Mouse (Mus musculus) CH12.LX (cell line): ENCODE measurements around the gene Gngt2. TPM values are rescaled to one million over a fixed set of nuclear protein-coding genes. Genes with fewer than 3 reads are reported as not detected.
A peak's percentile ranks its signal among the peaks of the same experiment; 100 is the strongest.

Source experiments
- DNase-seq: peaks from one replicate; pipeline ENCODE4 v3.0.0-alpha.2; 2013; ENCODE audit errors: extremely low read depth
- H3K27ac ChIP-seq: 2 replicates; pipeline ENCODE4 v1.5.1; 2012; ENCODE audit warnings: low read depth, mild to moderate bottlenecking, control low read depth, moderate library complexity; ENCODE audit not compliant: insufficient read depth
- H3K27me3 ChIP-seq: replicated peaks from 2 replicates; pipeline ENCODE3; 2012; ENCODE audit warnings: inconsistent platforms
- H3K36me3 ChIP-seq, 2 experiments: replicated peaks in 1 of 2; 2 replicates each; pipeline versions ENCODE3 to v1.6.1; 2012; ENCODE audit warnings: inconsistent platforms in 1 of 2, low read length in 1 of 2, mild to moderate bottlenecking in 1 of 2, mixed read lengths in 1 of 2, moderate library complexity in 1 of 2; ENCODE audit not compliant: control insufficient read depth in 1 of 2, insufficient read depth in 1 of 2
- H3K4me1 ChIP-seq, 2 experiments: 2 replicates each; pipeline ENCODE4 v1.6.1; 2012; ENCODE audit warnings: inconsistent platforms in 1 of 2, moderate library complexity in 1 of 2; ENCODE audit not compliant: insufficient read depth in 2 of 2, control insufficient read depth in 1 of 2
- H3K4me2 ChIP-seq: 2 replicates; pipeline ENCODE4 v1.6.1; 2012; ENCODE audit warnings: low read depth, mild to moderate bottlenecking, control low read depth; ENCODE audit not compliant: poor library complexity, insufficient read depth, severe bottlenecking
- H3K4me3 ChIP-seq, 3 experiments: fragments of 150-350 bp in 1 of 3; sonication (generic) in 1 of 3; replicated peaks in 1 of 3; 2 replicates each; pipeline versions ENCODE3 to v1.5.1; 2011 to 2012; ENCODE audit warnings: low read depth in 2 of 3, low read length in 2 of 3, mild to moderate bottlenecking in 2 of 3, moderate library complexity in 2 of 3, control low read depth in 1 of 3, improper control_type of control experiment in 1 of 3, inconsistent platforms in 1 of 3, mixed read lengths in 1 of 3; ENCODE audit not compliant: poor library complexity in 1 of 3
- H3K79me2 ChIP-seq: replicated peaks from 2 replicates; pipeline ENCODE4 v1.6.1; 2012; ENCODE audit warnings: mild to moderate bottlenecking, moderate library complexity; ENCODE audit not compliant: control insufficient read depth, poor library complexity, insufficient read depth, severe bottlenecking; ENCODE audit errors: extremely low read depth
- H3K9ac ChIP-seq: 2 replicates; pipeline ENCODE4 v1.6.1; 2012; ENCODE audit warnings: low read depth, mild to moderate bottlenecking, control low read depth, moderate library complexity; ENCODE audit not compliant: insufficient read depth
- H3K9me3 ChIP-seq: replicated peaks from 2 replicates; pipeline ENCODE3; 2012; ENCODE audit warnings: low read length, inconsistent platforms, mixed read lengths
- BHLHE40 ChIP-seq: IDR thresholded peaks from 2 replicates; pipeline ENCODE4 v1.6.1; 2011; ENCODE audit warnings: mild to moderate bottlenecking, low read depth, low read length, improper control_type of control experiment
- CHD1 ChIP-seq: IDR thresholded peaks from 2 replicates; pipeline ENCODE4 v1.6.1; 2012; ENCODE audit warnings: low read depth, low read length, improper control_type of control experiment, inconsistent platforms
- CHD2 ChIP-seq: IDR thresholded peaks from 2 replicates; pipeline ENCODE4 v1.6.1; 2011; ENCODE audit warnings: low read length, improper control_type of control experiment
- CTCF ChIP-seq, 2 experiments: IDR thresholded peaks in 1 of 2; conservative IDR thresholded peaks in 1 of 2; 2 replicates each; pipeline ENCODE4 v1.5.1; 2011 to 2012; ENCODE audit warnings: low read depth in 2 of 2, low read length in 2 of 2, improper control_type of control experiment in 1 of 2, inconsistent platforms in 1 of 2, mild to moderate bottlenecking in 1 of 2, moderate library complexity in 1 of 2
- E2F4 ChIP-seq: IDR thresholded peaks from 2 replicates; pipeline ENCODE4 v1.6.1; 2011; ENCODE audit warnings: low read depth, low read length, improper control_type of control experiment; ENCODE audit not compliant: insufficient replicate concordance
- ELF1 ChIP-seq: IDR thresholded peaks from 2 replicates; pipeline ENCODE4 v1.6.1; 2014; ENCODE audit warnings: low read depth, mild to moderate bottlenecking, inconsistent platforms, low read length, improper control_type of control experiment
- EP300 ChIP-seq: IDR thresholded peaks from 2 replicates; pipeline ENCODE4 v1.6.1; 2011; ENCODE audit warnings: low read length, improper control_type of control experiment
- HCFC1 ChIP-seq: IDR thresholded peaks from 2 replicates; pipeline ENCODE4 v1.6.1; 2012; ENCODE audit warnings: low read depth, mild to moderate bottlenecking, inconsistent platforms, low read length, improper control_type of control experiment
- IRF4 ChIP-seq: IDR thresholded peaks from 2 replicates; pipeline ENCODE4 v1.6.1; 2014; ENCODE audit warnings: low read depth, mild to moderate bottlenecking, inconsistent platforms, low read length, improper control_type of control experiment
- JUN ChIP-seq: IDR thresholded peaks from 2 replicates; pipeline ENCODE4 v1.6.1; 2011; ENCODE audit warnings: low read depth, mild to moderate bottlenecking, low read length, improper control_type of control experiment, moderate library complexity; ENCODE audit not compliant: insufficient read depth
- KAT2A ChIP-seq: IDR thresholded peaks from 2 replicates; pipeline ENCODE4 v1.6.1; 2012; ENCODE audit warnings: low read length, improper control_type of control experiment, inconsistent platforms; ENCODE audit not compliant: insufficient replicate concordance
- MAFK ChIP-seq: IDR thresholded peaks from 2 replicates; pipeline ENCODE4 v1.6.1; 2011; ENCODE audit warnings: low read length, improper control_type of control experiment; ENCODE audit not compliant: insufficient replicate concordance
- MAX ChIP-seq: IDR thresholded peaks from 2 replicates; pipeline ENCODE4 v1.6.1; 2011; ENCODE audit warnings: low read length, improper control_type of control experiment
- MEF2A ChIP-seq: IDR thresholded peaks from 2 replicates; pipeline ENCODE4 v1.6.1; 2014; ENCODE audit warnings: low read depth, mild to moderate bottlenecking, inconsistent platforms, low read length, improper control_type of control experiment, borderline replicate concordance
- MXI1 ChIP-seq: IDR thresholded peaks from 2 replicates; pipeline ENCODE4 v1.6.1; 2011; ENCODE audit warnings: mild to moderate bottlenecking, low read depth, low read length, improper control_type of control experiment
- MYC ChIP-seq: IDR thresholded peaks from 2 replicates; pipeline ENCODE4 v1.6.1; 2011; ENCODE audit warnings: low read depth, mild to moderate bottlenecking, improper control_type of control experiment, low read length
- NELFE ChIP-seq: IDR thresholded peaks from 2 replicates; pipeline ENCODE4 v1.6.1; 2011; ENCODE audit warnings: low read depth, low read length, improper control_type of control experiment
- NRF1 ChIP-seq: IDR thresholded peaks from 2 replicates; pipeline ENCODE4 v1.6.1; 2014; ENCODE audit warnings: low read depth, mild to moderate bottlenecking, inconsistent platforms, low read length, improper control_type of control experiment, moderate library complexity
- PAX5 ChIP-seq: IDR thresholded peaks from 2 replicates; pipeline ENCODE4 v1.6.1; 2012; ENCODE audit warnings: low read length, inconsistent platforms, mixed read lengths
- POLR2A ChIP-seq: IDR thresholded peaks from 2 replicates; pipeline ENCODE4 v1.6.1; 2011; ENCODE audit warnings: low read depth, mild to moderate bottlenecking, improper control_type of control experiment, low read length
- POLR2AphosphoS2 ChIP-seq: IDR thresholded peaks from 2 replicates; pipeline ENCODE4 v1.6.1; 2011; ENCODE audit warnings: low read depth, low read length, improper control_type of control experiment
- RAD21 ChIP-seq: IDR thresholded peaks from 2 replicates; pipeline ENCODE4 v1.6.1; 2011; ENCODE audit warnings: low read depth, mild to moderate bottlenecking, low read length, improper control_type of control experiment, moderate library complexity
- RCOR1 ChIP-seq: conservative IDR thresholded peaks from 2 replicates; pipeline ENCODE4 v1.6.1; 2012; ENCODE audit warnings: low read depth, mild to moderate bottlenecking, inconsistent platforms, low read length, improper control_type of control experiment
- SIN3A ChIP-seq: IDR thresholded peaks from 2 replicates; pipeline ENCODE4 v1.6.1; 2012; ENCODE audit warnings: low read length, improper control_type of control experiment, inconsistent platforms
- TBP ChIP-seq: conservative IDR thresholded peaks from 2 replicates; pipeline ENCODE4 v1.6.1; 2011; ENCODE audit warnings: low read depth, low read length, improper control_type of control experiment
- TCF12 ChIP-seq: IDR thresholded peaks from 2 replicates; pipeline ENCODE4 v1.6.1; 2014; ENCODE audit warnings: low read depth, mild to moderate bottlenecking, inconsistent platforms, low read length, improper control_type of control experiment
- UBTF ChIP-seq: IDR thresholded peaks from 2 replicates; pipeline ENCODE4 v1.6.1; 2012; ENCODE audit warnings: low read depth, mild to moderate bottlenecking, inconsistent platforms, low read length, improper control_type of control experiment, moderate library complexity
- USF2 ChIP-seq: conservative IDR thresholded peaks from 2 replicates; pipeline ENCODE4 v1.6.1; 2011; ENCODE audit warnings: low read depth, low read length, improper control_type of control experiment
- ZC3H11A ChIP-seq: IDR thresholded peaks from 2 replicates; pipeline ENCODE4 v1.6.1; 2012; ENCODE audit warnings: low read depth, mild to moderate bottlenecking, inconsistent platforms, low read length, improper control_type of control experiment
- ZMIZ1 ChIP-seq: IDR thresholded peaks from 2 replicates; pipeline ENCODE4 v1.6.1; 2012; ENCODE audit warnings: low read depth, mild to moderate bottlenecking, inconsistent platforms, low read length, improper control_type of control experiment
- ZNF384 ChIP-seq: IDR thresholded peaks from 2 replicates; pipeline ENCODE4 v1.6.1; 2012; ENCODE audit warnings: low read depth, low read length, improper control_type of control experiment, inconsistent platforms
- dilution Hi-C: fragments of 300-500 bp; cut with MboI; formaldehyde crosslinking; loops from 2 replicates; pipeline ENCODE4 v1.14.3; 2020; ENCODE audit warnings: low sequenced_read_pairs; ENCODE audit not compliant: extremely low pct_unique_long_range_greater_than_20kb, extremely low pct_ligation_motif_present
- in situ Hi-C: fragments of 300-500 bp; cut with MboI; formaldehyde crosslinking; loops from 3 replicates; pipeline ENCODE4 v1.14.3; 2019; ENCODE audit warnings: low sequenced_read_pairs, low pct_ligation_motif_present, low pct_unique_long_range_greater_than_20kb, mixed read lengths
- polyA plus RNA-seq: library from polyadenylated mRNA; unstranded; fragments of >175 nt; gene quantifications from 2 replicates; pipeline ENCODE4 v1.2.1, GENCODE M21; 2012; ENCODE audit warnings: low read depth; ENCODE audit not compliant: insufficient read length
- total RNA-seq, 2 experiments: library from RNA; depleted of rRNA; stranded (reverse); fragments of 300-350 nt in 1 of 2; fragments of >200 nt in 1 of 2; gene quantifications; 2 replicates each; pipeline ENCODE4 v1.2.3; 2012 to 2014

Gene Gngt2
- total and polyA plus RNA-seq, 3 experiments: 136 to 157 (median 143) TPM

GRCm38 (mm10) chr11:95822437-95822836 is 14.6 kb upstream of the Gngt2 start:
- no peak overlapping the region for H3K27ac ChIP-seq
- no peak overlapping the region for H3K9ac ChIP-seq
- H3K79me2 ChIP-seq: no peaks in the 10 kb centered on the region
- in situ Hi-C loops: loop anchor here (10.0 kb wide), 1 partner anchor 122 kb away; no protein-coding TSS in a partner anchor
- no peak overlapping the region for H3K4me2 ChIP-seq
- H3K4me3 ChIP-seq: no peak overlapping the region
- peaks cover 0 to 19% of the 10 kb centered on the region in 2 experiments; a peak in 2 of 4 replicates for H3K4me1 ChIP-seq
- no peaks in the 10 kb centered on the region for H3K36me3 ChIP-seq
- H3K27me3 ChIP-seq: peaks cover 59% of the 10 kb centered on the region
- dilution Hi-C loops: no loop called here
- DNase-seq: no peak
- TF ChIP-seq JUN: no peak
- TF ChIP-seq RAD21: no peak
- no peak for TF ChIP-seq E2F4
- no peak for TF ChIP-seq MAFK
- no peak for TF ChIP-seq HCFC1
- no peak for TF ChIP-seq CTCF (conservative IDR thresholded peaks at IDR 0.05 in 1 of 2, IDR thresholded peaks at IDR 0.05 in 1 of 2; ENCODE audit: low read depth in 2 of 2, low read length in 2 of 2)
- TF ChIP-seq IRF4: no peak
- TF ChIP-seq POLR2AphosphoS2: no peak
- no peak for TF ChIP-seq ZNF384
- TF ChIP-seq MEF2A: no peak
- TF ChIP-seq PAX5: no peak
- TF ChIP-seq ELF1: no peak
- no peak for TF ChIP-seq KAT2A
- no peak for TF ChIP-seq RCOR1
- H3K9me3 ChIP-seq: peaks cover 8% of the 10 kb centered on the region

DNA sequence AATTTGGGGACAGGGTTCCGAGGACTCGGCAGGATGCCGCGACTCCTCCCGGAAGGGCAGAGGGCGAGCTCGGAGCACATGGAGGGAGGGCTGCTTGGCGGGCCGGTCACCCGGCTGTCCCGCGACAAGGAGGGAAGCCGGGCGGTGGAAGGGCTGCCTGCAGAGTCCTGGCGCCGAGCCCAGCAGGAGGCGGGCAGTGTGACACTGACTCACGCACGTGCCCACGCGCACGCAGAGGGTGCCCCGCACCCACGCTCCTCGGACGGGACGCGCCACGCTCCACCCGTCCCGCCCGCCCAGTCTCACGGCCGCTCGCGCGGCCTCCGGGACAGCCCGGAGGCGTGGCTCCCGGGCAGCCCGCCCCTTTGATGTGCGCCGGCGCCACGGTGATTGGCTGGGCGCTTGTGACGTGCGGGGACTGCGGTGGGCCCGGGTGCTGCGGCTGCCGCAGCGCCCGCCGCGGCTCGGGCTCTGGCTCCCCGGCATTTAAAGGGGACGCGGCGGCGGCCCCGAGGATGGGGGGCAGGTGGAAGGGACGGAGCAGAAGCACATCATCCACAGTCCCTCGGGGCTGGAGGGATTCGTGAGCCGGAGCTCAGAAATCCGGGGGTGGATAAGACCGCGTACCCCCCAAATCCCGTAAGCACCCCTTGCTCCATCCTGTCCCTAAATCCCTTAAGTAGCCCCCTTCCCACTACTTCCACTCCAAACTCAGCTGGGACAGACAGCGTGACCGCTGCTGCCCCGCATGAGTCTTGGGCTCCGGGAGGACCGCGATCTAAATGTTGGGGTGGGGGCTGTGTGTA is 12.7 kb upstream of the Gngt2 start, which contains the start of gene Phospho1:
Gene Phospho1, plus strand, starts transcription at position 429 of the 806 bp plus-strand sequence.
- in situ Hi-C loops (loop anchor here (10.0 kb wide), 1 partner anchor 121 kb away; no protein-coding TSS in a partner anchor), dilution Hi-C loops (no loop called here)
- Histone ChIP-seq H3K79me2 (no peaks in the 10 kb centered on the region), H3K4me2 (peak within 1 kb of the TSS; percentile 72), H3K27ac (no peak within 1 kb of the TSS), H3K4me3 (peak within 1 kb of the TSS; percentile 49 to 71 (median 54)), H3K27me3 (peaks cover 56% of the 10 kb centered on the region), H3K36me3 (peaks cover 0 to 5% of the 10 kb centered on the region in 2 experiments), H3K9ac (peak within 1 kb of the TSS; percentile 51), H3K9me3 (peaks cover 8% of the 10 kb centered on the region), H3K4me1 (peaks cover 0 to 36% of the 10 kb centered on the region in 2 experiments; a peak in 3 of 4 replicates)
- DNase-seq: peak; percentile 77
- TF ChIP-seq CHD1: no peak
- TF ChIP-seq POLR2AphosphoS2: no peak; the same call in 1 of the 2 replicates
- no peak for TF ChIP-seq EP300
- TF ChIP-seq UBTF: 0 out of 2 replicates have a peak, but pooled peaks have one; percentile 57
- TF ChIP-seq ZC3H11A: no peak
- TF ChIP-seq ELF1: 0 out of 2 replicates have a peak, but pooled peaks have one; percentile 19
- TF ChIP-seq ZMIZ1: peak; percentile 64; the same call in 1 of the 2 replicates
- no peak for TF ChIP-seq IRF4
- TF ChIP-seq USF2: no peak
- TF ChIP-seq MYC: peak; percentile 84; the same call in 1 of the 2 replicates
- peak; percentile 77 for TF ChIP-seq MAX
- TF ChIP-seq TCF12: peak; percentile 61
- no peak for TF ChIP-seq SIN3A
- peak; percentile 50 for TF ChIP-seq NRF1
- 0 out of 2 replicates have a peak, but pooled peaks have one; percentile 43 for TF ChIP-seq TBP
- TF ChIP-seq BHLHE40: peak; percentile 91
- peak; percentile 12; the same call in 1 of the 2 replicates for TF ChIP-seq CHD2
- TF ChIP-seq NELFE: peak; percentile 64; the same call in 1 of the 2 replicates
- TF ChIP-seq POLR2A: peak; percentile 93
- TF ChIP-seq MXI1: no peak
